Mouse (Mus musculus) C2C12 (cell line): Measurements from ENCODE around the gene Pjvk. TPM values are rescaled to one million over a fixed set of nuclear protein-coding genes. Genes with fewer than 3 reads are reported as not detected.

Experiments
- H3K27me3 ChIP-seq: one replicate; pipeline ENCODE4 v1.6.1; 2011; ENCODE audit not compliant: control insufficient read depth, insufficient read depth, insufficient read length
- H3K36me3 ChIP-seq: one replicate; pipeline ENCODE4 v1.6.1; 2011; ENCODE audit not compliant: control insufficient read depth, insufficient read depth
- H3K4me3 ChIP-seq: one replicate; pipeline ENCODE4 v1.5.1; 2011; ENCODE audit warnings: mild to moderate bottlenecking, control low read depth; ENCODE audit not compliant: poor library complexity, insufficient read depth, severe bottlenecking
- H3K79me2 ChIP-seq: one replicate; pipeline ENCODE4 v1.6.1; 2011; ENCODE audit not compliant: control insufficient read depth, insufficient read depth
- H3K79me3 ChIP-seq: one replicate; pipeline ENCODE4 v1.6.1; 2011; ENCODE audit warnings: low read depth, control low read depth
- H3ac ChIP-seq: one replicate; pipeline ENCODE3; 2011; ENCODE audit warnings: low read depth; ENCODE audit not compliant: control insufficient read depth, insufficient read length
- CEBPB ChIP-seq: IDR thresholded peaks from one replicate; pipeline ENCODE4 v1.6.1; 2011; ENCODE audit warnings: low read depth, mild to moderate bottlenecking, control low read depth, moderate library complexity
- CTCF ChIP-seq: IDR thresholded peaks from one replicate; pipeline ENCODE4 v1.5.1; 2011; ENCODE audit not compliant: control insufficient read depth, insufficient read depth, insufficient read length
- FOSL1 ChIP-seq: IDR thresholded peaks from one replicate; pipeline ENCODE4 v1.8.0; 2011; ENCODE audit warnings: mild to moderate bottlenecking, low read length; ENCODE audit not compliant: poor library complexity, insufficient read depth, severe bottlenecking
- MAX ChIP-seq: IDR thresholded peaks from one replicate; pipeline ENCODE4 v1.6.1; 2011; ENCODE audit warnings: mild to moderate bottlenecking, control low read depth
- MYOD1 ChIP-seq: IDR thresholded peaks from one replicate; pipeline ENCODE4 v1.6.1; 2011; ENCODE audit warnings: low read depth; ENCODE audit not compliant: control insufficient read depth, insufficient read length
- MYOG ChIP-seq: IDR thresholded peaks from one replicate; pipeline ENCODE4 v1.6.1; 2011; ENCODE audit not compliant: control insufficient read depth, insufficient read length; ENCODE audit errors: extremely low read depth
- USF1 ChIP-seq: IDR thresholded peaks from one replicate; pipeline ENCODE4 v1.6.1; 2011; ENCODE audit warnings: low read depth, mild to moderate bottlenecking, control low read depth, moderate library complexity
- polyA plus RNA-seq: library from polyadenylated mRNA; unstranded; fragments of >200 nt; fragmentation: generic; extraction: Trizol; gene quantifications from one replicate; pipeline ENCODE4 v1.2.1, GENCODE M21; 2012; ENCODE audit warnings: missing spikeins

Pjvk gene
- polyA plus RNA-seq, 1 experiment, result 0.05 TPM

DNA sequence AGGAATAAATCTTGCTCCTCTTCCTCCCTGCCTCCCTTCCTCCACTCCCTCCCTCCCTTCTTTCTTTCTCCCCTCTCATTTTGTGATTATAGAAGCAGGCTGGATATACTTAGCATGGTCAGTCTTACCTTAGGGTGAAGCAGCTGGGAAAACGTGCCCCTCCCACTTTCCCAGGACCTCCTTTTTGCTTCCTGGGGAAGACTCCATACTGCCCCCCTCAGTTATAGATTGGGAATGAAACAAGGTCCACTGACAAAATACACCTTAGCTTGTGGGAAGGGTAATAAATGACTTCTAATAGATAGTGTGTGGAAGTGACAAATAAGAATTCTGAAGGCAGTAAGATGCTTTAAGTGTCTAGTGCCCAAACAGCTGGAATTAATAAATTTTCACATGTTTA, 7.7 kb downstream of the Pjvk start:
- no peak for TF ChIP-seq USF1
- no peak for TF ChIP-seq MYOG
- TF ChIP-seq CEBPB, result no peak
- no peak for TF ChIP-seq MYOD1
- TF ChIP-seq MAX, result no peak
- no peak for TF ChIP-seq FOSL1
- no peak for TF ChIP-seq CTCF
- Histone ChIP-seq H3K79me3 (no peaks in the 10 kb centered on the region), H3K27me3 (no peaks in the 10 kb centered on the region), H3K36me3 (no peaks in the 10 kb centered on the region), H3K4me3 (no peak overlapping the region), H3K79me2 (no peaks in the 10 kb centered on the region), H3ac (no peak overlapping the region)

GRCm38 (mm10) chr2:76658551-76658950, 10.3 kb downstream of the Pjvk start:
- no peak overlapping the region for H3ac ChIP-seq
- H3K4me3 ChIP-seq, result no peak overlapping the region
- TF ChIP-seq CEBPB, result no peak
- TF ChIP-seq FOSL1, result no peak
- TF ChIP-seq MYOD1, result no peak
- TF ChIP-seq CTCF, result no peak
- no peak for TF ChIP-seq MYOG
- TF ChIP-seq USF1, result no peak
- TF ChIP-seq MAX, result no peak
- H3K79me3 ChIP-seq, result no peaks in the 10 kb centered on the region
- no peaks in the 10 kb centered on the region for H3K36me3 ChIP-seq
- H3K79me2 ChIP-seq, result no peaks in the 10 kb centered on the region
- H3K27me3 ChIP-seq, result no peaks in the 10 kb centered on the region

GRCm38 (mm10) chr2:76659419-76659818, 11.1 kb downstream of the Pjvk start:
- TF ChIP-seq MYOD1, result no peak
- TF ChIP-seq CEBPB, result no peak
- TF ChIP-seq MYOG, result no peak
- no peak for TF ChIP-seq USF1
- no peak for TF ChIP-seq FOSL1
- no peak for TF ChIP-seq CTCF
- no peaks in the 10 kb centered on the region for H3K27me3 ChIP-seq
- H3ac ChIP-seq, result no peak overlapping the region
- H3K4me3 ChIP-seq, result no peak overlapping the region
- no peaks in the 10 kb centered on the region for H3K79me3 ChIP-seq
- H3K79me2 ChIP-seq, result no peaks in the 10 kb centered on the region
- peaks cover 8% of the 10 kb centered on the region for H3K36me3 ChIP-seq

DNA sequence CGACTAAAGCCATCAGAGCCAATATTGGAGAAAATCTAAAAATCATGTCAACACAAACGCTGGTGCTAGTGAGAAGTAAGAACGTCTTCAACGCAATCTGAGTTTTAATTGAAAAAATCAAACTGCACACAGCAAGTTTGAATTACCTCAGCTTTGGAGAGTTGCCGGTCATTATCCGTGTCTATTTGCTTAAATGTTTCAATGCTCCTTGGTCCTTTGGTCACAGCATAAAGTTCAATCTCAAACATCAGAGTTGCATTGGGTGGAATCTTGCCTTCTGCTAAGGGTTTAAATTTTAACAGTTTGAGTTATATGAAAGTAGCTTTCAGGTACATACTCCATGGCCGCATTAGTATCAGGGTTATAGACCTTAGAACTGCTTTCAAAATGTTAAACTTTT, 17.3 kb downstream of the Pjvk start:
- no peaks in the 10 kb centered on the region for H3K79me3 ChIP-seq
- H3K27me3 ChIP-seq, result no peaks in the 10 kb centered on the region
- H3K36me3 ChIP-seq, result peaks cover 21% of the 10 kb centered on the region
- H3ac ChIP-seq, result no peak overlapping the region
- no peaks in the 10 kb centered on the region for H3K79me2 ChIP-seq
- TF ChIP-seq MYOD1 (no peak), MYOG (no peak), USF1 (no peak), FOSL1 (no peak), CTCF (no peak), MAX (no peak), CEBPB (no peak)
- H3K4me3 ChIP-seq, result no peak overlapping the region

- Histone ChIP-seq H3K79me2 (peaks cover 5% of the 10 kb centered on the region), H3K27me3 (no peaks in the 10 kb centered on the region), H3K4me3 (no peak overlapping the region), H3K36me3 (peaks cover 21% of the 10 kb centered on the region), H3ac (no peak overlapping the region), H3K79me3 (no peaks in the 10 kb centered on the region)
- no peak for TF ChIP-seq MYOD1
- no peak for TF ChIP-seq FOSL1
- TF ChIP-seq MAX, result no peak
- no peak for TF ChIP-seq MYOG
- no peak for TF ChIP-seq CEBPB
- TF ChIP-seq CTCF, result no peak
- no peak for TF ChIP-seq USF1
Measured at GRCm38 (mm10) chr2:76667200-76667599, 18.9 kb downstream of the Pjvk start.

GRCm38 (mm10) chr2:76671641-76672040, 23.4 kb downstream of the Pjvk start:
- Histone ChIP-seq H3K79me2 (peaks cover 23% of the 10 kb centered on the region), H3K36me3 (no peaks in the 10 kb centered on the region), H3K4me3 (no peak overlapping the region), H3K27me3 (no peaks in the 10 kb centered on the region), H3ac (no peak overlapping the region), H3K79me3 (peaks cover 11% of the 10 kb centered on the region)
- TF ChIP-seq FOSL1, result no peak
- no peak for TF ChIP-seq MAX
- no peak for TF ChIP-seq MYOG
- TF ChIP-seq MYOD1, result no peak
- TF ChIP-seq CEBPB, result no peak
- TF ChIP-seq USF1, result no peak
- TF ChIP-seq CTCF, result no peak
